Mouse (Mus musculus) spleen, postnatal 36 days (tissue): ENCODE results near the gene Grin3b.

Experiments
- DNase-seq, 2 experiments: peaks; one replicate each; pipeline ENCODE4 v3.0.0; 2022; ENCODE audit warnings: low spot score in 2 of 2, mixed read lengths in 1 of 2

Gene Grin3b

DNA sequence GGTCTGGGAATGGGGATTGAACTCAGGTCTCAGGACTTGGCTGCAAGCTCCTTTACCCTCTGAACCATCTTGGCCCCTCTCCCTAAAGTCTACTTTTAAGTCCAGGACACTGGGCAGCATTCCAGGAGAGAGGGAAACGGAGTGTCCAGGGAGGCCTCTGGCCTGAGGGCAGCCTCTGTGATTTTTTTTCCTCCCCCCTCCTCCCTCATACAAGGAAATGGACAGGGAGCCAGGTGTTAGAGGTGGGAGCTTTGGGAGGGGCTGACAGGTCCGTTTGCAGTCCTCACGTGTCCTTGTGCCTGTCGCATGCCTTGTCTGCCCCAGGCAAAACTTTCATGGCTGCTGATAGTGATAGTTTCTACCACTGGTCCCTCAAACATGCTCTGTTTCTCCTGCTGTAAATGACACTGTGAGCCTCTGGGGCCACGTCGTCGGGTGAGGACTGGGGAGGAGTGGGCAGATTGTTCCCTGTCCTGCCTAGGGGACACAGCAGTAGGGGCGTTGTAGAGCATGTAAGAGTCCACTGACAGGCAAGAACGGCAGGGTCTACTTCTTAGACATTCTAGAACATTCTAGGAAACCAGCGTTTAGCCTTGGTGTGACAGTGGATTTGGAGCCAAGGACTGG is 34.1 kb upstream of the Grin3b start:
- DNase-seq: no peak

DNA sequence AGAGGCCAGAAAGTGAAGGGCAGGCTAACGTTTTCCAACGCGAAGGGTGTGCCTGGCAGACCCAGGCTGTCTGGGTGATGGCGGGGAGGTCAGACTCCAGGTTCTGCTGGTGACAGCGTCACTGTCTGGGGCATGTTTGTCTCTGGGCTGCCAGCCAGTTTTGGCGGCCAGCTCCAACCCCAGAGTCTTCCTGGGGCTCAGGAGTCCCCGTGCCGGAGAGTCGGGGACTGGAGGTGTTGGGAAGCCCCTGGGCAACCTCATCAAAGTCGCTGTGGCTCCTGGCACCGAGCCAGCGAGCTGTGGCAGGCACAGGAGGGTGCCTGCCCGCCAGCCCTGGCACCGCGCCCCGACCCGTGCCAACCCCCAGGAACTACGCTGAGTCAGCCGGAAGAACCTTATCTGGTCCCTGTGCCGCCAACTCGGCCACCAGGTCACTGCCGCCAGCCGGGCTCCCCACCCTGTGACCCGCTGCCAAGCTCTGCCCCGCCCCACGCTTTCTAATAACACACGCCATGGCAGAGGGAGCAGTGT is 33.5 kb upstream of the Grin3b start:
- peak; percentile 89 to 91 for DNase-seq

DNA sequence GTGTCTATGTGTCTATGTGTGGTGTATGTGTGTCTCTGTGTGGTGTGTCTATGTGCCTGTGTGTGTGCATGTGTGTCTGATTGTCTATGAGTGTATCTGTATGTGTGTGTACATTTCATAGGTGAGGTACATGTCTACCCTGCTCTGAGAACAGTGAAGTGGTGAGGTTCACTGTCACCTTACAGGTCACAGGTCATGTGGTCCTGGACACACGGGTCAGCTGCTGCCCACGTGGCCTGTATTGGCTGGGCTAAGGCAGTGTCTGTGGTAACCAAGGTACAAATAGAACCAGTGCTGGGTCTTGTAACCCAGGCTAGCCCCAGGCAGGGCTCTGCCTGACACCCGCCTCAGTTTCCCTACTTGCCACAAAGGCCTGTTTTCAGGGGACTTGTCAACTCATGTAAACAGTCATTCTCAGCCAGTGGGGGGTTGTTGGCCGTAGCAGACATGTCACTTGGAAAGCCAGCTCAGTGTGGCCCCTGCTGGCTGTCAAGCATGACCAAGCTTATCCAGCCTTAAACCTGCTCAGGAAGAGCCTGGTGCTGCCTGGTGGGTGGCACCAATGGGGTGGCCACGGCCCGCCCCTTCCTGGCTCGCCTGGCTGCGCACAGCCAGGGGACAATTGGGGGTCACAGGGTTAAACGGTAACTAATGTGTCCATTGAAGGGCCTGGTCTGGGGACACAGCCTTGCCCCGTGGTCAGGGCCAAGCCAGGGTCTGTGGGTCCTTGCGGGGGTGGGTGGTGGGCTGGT is 32.6 kb upstream of the Grin3b start:
- no peak for DNase-seq

DNA sequence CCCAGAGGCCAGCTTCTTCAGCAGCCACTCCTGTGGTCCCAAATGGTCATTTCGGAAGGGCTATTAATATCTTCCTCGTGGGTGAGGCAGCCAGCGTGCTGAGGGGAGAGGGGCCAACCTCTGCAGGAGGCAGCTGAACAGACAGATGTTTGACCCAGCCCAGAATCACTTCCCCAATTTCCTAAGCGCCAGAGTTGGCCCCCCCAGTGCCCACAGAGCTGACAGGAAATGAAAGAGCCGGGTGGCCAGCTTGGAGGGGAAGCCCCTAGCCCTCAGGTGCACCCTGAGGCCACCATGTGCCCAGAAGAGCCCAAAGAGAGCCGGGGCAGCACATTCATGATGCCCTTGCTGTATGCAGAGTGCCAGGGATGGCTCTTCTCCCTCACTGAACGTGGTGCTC is 29.8 kb upstream of the Grin3b start:
- DNase-seq: peak; percentile 93 to 94

DNA sequence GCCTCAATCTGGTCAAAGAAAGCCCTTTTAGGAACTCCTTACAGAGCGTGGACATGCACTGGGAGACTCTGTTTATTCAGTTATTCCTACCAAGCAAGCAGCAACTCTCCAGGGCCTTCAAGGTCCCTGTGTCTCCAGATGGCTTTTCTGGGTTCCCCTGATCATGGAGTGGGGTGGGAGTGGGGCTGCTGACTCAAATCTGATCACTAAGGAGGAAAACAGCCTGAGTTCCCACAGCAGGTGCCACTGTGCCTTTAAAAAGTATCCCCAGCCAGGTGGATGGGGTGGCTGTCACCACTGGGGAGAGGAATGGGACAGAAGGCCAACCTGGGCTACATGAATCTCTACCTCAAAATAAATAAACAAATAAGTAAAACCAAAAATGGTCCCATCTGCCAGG is 27.5 kb upstream of the Grin3b start:
- DNase-seq: no peak

DNA sequence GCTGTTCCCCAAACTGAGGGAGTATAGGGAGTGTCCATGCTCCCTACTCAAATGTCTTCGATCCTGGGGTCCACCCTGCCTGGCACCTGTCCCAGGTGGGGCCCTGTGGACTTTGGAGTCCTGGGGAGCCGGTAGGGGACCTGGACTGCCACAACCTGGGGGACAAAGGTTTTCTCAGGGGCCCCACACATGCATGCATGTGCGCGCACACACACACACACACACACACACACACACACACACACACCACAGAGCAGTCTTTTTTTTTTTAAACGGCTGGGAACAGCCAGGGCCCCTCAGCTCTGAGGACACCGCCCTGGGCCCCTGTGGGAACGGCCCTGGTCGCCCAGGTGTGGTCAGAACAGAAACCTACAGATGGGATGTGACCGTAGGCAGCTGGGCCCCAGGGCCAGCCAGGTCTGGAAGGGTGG is 27.0 kb upstream of the Grin3b start:
- DNase-seq: peak in 1 of 2 experiments; percentile 48

DNA sequence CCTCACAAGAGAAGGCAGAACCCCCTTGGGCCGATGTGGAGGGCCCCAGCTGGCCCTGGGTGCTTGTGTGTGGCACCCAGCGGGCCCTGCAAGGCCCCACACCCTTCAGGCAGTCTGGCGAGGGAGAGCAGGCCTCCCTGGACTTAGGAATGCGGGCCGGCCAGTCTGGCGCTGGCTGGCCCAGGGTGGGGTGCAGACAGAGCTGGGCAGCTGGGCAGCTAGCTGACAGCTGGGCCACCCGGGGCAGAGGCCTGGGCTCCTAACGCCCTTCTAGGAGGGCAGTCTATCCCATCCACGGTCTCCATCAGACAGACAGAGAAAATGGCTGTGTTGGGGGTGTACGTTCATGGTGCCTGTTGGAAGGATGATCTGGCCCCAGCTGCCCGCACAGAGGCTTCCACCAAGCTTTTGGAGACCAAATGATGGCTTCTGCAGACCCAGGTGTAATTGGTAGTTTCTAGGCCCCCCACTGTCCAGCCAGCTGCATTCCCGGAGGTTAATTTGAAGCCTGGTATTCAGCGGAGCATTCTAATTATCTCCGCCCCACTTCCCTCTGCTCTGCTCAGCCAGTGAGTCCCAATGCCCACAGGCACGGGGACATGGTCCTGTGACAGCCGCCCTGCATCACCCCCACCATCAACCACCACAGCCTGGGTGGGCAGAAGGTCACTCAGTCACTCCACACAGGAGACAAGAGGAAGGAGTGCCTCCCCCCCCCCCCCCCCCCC is 24.8 kb upstream of the Grin3b start:
- no peak for DNase-seq

DNA sequence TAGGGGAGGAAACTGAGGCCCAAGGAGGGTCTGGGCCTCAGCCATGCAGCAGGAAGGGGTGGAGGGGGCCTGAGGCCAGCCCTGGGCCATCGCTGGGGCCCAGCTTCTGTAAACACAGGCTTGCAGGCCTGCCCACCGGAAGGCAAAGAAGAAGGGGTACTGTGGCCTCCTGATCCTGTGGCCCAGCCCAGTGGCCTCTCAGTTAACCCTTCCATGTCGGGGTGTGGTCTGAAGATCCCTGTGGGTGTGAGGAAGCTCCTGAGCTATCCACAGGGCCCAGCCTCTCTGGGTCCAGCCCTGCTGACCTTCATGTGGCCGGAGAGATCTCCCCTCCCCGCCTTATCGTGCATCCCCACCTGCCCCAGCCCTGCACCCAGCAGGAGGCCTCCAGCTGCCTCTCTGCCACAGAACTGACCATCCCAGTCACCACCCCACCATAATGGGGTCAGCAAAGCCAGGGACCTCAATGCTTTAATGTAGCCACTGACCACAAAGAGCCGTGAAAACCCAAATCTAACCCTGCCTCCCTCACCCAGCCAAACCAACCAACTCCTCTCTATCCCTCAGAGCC is 23.7 kb upstream of the Grin3b start:
- no peak for DNase-seq

DNA sequence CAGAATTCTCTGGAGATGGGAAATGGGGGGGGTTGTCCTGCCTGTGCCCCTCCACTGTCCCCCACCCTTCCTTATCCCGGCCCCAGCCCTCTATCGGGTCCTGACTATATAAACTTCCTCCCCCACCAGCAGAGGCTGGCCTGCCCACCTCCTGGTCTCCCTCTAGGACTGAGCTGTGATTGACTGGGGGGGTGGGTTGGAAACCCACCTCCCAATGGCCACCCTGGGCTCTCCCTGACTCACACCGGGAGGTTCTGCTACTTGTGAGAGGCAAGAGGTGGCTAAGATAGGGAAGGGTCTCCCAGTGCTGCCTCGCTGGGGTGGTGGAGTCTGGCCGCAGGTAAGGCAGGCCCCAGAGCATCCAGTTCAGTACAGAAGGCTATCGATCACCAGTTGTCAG is 23.0 kb upstream of the Grin3b start:
- no peak for DNase-seq

DNA sequence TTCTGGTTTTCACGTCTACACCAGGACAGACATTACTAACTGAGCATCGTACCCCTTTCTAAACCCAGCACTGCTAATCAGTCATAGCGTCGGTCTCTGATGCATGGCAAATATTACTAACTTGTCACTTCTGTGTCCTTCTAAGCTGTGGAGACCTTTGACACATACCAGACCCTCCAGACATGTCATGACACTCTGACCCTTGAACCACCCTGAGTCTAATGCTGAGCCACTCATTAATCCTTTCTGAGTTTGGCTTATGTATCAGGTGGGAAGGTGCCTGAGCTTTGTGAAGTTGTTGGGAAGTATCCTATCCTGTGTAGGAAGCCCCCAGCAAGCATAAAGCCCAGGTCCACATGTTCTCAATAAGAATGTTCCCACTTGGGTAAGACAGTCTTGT is 20.6 kb upstream of the Grin3b start:
- no peak for DNase-seq

DNA sequence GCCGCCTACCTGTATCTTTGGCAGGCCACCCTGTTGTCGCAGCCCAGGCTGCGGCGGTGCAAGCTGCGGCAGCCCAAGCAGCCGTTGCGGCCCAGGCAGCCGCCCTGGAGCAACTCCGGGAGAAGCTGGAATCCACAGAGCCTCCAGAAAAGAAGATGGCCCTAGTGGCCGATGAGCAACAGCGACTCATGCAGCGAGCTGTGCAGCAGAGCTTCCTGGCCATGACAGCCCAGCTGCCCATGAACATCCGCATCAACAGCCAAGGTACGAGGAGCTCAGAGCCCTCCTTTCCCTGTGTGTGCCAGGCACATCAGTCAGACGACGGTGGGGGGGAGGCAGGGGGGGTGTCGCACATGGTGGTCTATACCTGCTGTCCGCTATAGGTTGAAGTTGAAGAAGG is 19.9 kb upstream of the Grin3b start:
- no peak for DNase-seq

DNA sequence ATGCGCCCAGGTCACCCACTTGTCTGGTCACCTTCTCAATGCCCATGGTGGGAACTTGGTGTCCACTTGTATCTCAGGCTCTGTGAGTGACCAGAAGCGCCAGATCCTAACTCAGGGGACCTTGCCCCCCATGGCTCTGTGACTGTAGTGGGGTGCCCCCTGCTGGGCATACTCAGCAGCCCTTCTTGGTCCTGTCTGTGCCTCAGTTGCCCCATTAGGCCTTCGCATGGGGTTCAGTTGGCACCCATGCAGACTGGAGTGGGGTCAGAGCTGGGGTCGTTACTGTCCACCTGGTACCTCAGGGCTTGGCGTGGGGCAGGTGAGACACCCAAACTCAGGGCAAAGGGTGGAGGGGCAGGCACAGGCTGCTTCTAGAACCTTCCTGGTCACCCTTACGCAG is 16.6 kb upstream of the Grin3b start:
- DNase-seq: peak in 1 of 2 experiments; percentile 50

DNA sequence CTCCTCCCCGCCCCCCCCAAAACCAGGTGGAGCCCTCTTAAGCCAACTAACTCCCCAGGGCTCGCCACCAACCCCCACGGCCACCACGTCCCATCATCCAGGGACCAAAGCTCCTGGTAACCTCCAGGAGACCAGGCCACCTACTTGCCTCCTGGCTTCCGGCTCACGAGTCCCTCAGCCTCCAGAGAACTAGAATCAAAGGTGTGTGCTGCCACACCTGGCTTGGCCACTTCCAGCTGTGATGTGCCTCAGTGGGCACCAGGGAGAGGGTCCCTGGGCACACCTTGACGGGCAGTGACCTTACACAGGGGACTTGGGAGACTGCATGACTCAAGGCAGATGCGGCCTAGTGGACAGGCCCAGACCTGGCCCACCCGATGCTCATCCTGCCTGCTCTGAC is 14.8 kb upstream of the Grin3b start:
- no peak for DNase-seq

DNA sequence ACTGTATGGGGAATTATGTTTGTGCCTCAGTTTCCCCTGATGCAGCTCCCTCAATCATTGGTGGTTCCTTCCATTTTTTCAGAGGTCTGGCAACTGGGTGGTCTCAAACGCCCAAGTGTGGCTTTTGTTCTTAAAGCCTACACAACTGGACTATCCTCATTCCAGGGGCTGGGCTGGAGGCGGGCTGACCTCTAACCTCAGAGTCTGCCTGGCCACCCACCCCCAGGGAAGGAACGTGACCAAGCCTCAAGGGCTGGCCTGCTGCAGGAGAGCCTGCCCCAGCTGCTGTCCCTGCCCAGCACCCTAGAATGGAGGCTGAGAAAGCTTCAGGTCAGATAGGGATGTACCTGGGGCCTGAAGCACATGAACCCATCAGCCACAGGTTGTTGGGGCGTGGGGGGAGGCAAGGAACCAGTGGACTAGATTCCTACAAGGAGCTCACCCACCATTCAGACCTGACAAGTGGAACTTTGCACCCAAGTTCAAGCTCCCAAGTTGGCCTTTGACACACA is 13.8 kb upstream of the Grin3b start:
- DNase-seq: no peak

DNA sequence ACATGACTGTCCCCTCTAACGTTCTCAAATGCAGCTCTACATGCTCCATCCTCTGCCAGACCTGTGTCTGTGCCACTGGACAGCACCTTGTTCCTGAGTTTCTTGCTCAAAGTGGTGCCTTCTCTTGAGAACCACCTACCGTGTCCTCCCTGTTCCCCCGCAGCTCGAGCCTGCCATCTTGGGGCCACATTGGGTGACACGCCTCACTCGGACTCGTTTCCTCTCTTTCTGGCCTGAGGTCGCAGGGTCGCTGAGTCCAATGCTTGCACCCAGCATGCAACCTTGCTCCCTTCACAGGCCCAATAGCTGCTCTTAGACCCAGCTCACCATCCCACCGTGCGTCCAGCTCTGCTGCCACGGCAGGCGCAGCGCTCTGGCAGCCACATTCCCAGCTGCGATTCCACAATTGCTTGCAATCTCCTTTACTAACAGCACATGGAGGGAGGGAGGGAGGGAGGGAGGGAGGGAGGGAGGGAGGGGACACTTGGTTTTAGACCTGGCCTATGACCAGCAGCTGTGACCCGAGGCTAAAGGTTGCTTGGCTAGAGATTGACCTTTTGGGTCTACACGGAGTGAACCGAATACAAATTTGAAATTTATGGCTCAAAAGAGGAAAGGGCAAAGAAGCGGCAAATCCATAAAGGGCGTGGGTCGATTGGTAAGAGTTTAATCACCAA is 12.2 kb upstream of the Grin3b start:
- peak; percentile 80 to 87 for DNase-seq

DNA sequence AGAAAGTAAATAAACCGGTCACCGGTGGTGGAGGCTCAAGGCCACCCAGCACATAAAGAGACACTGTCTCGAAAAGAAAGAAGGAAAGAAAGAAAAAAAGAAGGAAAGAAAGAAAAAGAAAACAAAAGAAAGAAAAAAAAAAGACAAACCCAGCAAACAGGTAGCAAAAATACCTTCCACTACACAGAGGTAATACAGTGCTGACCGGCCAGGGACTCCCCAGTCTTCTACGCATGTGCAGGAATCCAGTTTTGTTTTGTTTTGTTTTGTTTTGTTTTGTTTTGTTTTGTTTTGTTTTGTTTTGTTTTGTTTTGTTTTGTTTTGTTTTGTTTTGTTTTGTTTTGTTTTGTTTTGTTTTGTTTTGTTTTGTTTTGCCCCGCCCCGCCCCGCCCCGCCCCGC is 11.1 kb upstream of the Grin3b start:
- DNase-seq: peak in 1 of 2 experiments; percentile 52

DNA sequence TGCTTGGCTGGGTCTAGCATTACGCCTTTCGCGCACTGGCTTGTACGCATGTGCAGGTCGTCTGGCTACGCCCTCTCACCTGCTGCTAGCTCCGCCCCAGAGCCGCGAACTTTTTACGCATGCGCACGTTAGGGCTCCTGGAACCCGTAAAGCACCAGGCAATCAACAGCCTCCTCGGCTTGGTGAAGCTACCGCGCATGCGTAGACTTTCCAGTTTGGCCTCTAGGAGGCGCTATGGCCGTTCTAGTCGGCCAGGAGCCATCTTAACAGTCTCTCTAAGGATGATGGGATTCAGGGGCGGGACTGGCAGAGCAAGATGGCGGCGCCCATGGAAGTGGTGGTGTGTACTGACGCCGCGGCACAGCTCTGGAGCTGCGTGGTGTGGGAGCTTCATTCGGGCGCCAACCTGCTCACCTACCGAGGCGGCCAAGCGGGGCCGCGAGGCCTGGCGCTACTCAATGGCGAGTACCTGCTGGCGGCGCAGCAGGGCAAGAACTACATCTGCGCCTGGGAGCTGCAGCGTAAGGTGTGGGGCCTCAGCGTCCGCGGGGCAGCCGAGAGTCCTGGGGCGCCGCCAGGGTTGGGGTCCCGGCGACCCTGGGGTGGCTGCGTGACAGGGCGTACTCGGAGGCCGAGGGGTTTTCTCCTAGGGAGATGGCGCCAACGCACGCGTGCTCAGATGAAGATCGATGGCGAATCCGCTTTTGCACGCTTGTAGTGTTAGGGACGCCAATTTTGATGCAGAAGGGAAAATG is 10.5 kb upstream of the Grin3b start, which contains the start of gene Wdr18:
Gene Wdr18 (plus strand): TSS at position 306 of the 755 bp plus-strand sequence.
- peak; percentile 99 to 100 for DNase-seq

DNA sequence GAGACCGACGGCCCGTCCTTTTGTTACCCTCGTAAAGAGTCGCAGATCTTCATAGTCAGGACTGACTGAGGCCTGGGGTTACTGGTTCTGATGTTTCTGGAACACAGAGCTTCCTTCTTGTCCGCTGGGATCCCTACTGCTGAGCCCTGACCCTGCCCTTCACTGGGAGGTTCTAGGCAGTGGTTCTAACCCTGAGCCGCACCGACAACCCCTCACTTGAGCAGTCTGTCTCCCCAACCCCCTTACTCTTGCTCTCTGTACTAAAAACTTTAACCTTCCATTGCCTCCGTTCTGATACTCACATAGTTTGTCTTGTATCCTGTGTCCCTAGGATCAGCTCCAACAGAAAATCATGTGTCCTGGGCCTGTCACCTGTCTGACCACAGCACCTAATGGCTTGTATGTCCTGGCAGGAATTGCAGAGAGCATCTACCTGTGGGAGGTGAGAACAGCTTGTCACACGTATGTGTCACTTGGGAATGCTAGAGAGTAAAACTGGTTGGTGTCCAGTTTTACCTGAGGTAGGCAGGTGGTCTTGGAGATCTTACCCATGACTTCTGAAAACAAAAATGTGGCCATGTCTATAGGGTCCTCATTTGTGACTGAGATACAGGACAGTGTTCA is 9.7 kb upstream of the Grin3b start:
- no peak for DNase-seq

DNA sequence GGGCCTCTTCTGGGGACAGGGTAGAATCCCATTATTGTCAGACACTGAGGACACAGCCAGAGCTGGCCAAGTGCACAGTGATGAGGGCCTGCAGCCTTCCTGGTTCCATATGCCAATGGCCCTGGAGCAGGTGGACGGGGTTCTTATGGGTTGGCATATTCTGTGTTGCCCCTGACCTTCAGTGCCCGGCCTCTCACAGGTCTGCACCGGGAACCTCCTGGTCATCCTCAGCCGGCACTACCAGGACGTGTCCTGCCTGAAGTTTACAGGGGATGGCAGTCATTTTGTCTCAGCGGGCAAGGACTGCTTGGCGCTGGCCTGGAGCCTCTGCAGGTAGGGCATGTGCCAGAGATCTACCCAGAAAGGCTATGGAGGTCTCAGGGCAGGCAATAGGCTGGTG is 5.8 kb upstream of the Grin3b start:
- no peak for DNase-seq

DNA sequence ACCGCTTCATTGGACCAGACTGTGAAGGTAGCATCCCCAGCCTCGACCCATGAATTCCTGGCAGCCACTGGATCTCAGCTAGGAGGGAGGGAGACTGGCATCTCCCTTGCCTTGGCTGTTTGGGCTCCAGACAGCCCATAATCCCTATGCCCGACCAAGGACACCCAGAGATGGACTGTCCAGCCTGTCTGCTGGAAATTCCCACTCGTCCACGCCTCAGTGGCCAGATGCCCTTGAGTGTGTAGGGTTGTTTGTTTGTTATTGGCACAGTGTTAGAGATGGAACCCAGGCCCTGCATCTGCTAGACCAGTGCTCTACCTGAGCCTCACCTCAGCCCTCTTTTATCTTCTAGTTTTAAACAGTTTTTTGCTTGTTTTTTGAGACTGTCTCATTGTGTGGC is 5.2 kb upstream of the Grin3b start:
- no peak for DNase-seq
